Mouse (Mus musculus) limb, embryonic 15.5 days (tissue): Measurements from ENCODE around the gene Arhgap27. TPM values are rescaled to one million over a fixed set of nuclear protein-coding genes. Genes with fewer than 3 reads are reported as not detected.

Experiments used
- ATAC-seq: fragments of 200-750 bp; cut with Nextera tagmentation; 2 replicates; pipeline ENCODE4 v1.8.0; 2017; ENCODE audit warnings: low read depth, moderate TSS enrichment; ENCODE audit not compliant: insufficient number of reproducible peaks, low FRiP score, low TSS enrichment
- H3K27ac ChIP-seq: fragments of 300-500 bp; sonication (generic); 2 replicates; pipeline ENCODE4 v1.5.1; 2015; ENCODE audit warnings: moderate library complexity, mild to moderate bottlenecking, inconsistent platforms
- H3K27me3 ChIP-seq: fragments of 300-500 bp; sonication (generic); 2 replicates; pipeline ENCODE4 v1.6.1; 2015; ENCODE audit warnings: inconsistent platforms
- H3K36me3 ChIP-seq: fragments of 300-500 bp; sonication (generic); 2 replicates; pipeline ENCODE4 v1.6.1; 2015; ENCODE audit warnings: inconsistent platforms
- H3K4me1 ChIP-seq: fragments of 300-500 bp; sonication (generic); 2 replicates; pipeline ENCODE4 v1.6.1; 2015; ENCODE audit warnings: inconsistent platforms
- H3K4me2 ChIP-seq: fragments of 300-500 bp; sonication (generic); 2 replicates; pipeline ENCODE4 v1.6.1; 2015; ENCODE audit warnings: mild to moderate bottlenecking, inconsistent platforms
- H3K4me3 ChIP-seq: fragments of 300-500 bp; sonication (generic); 2 replicates; pipeline ENCODE4 v1.5.1; 2015; ENCODE audit warnings: mild to moderate bottlenecking, inconsistent platforms
- H3K9ac ChIP-seq: fragments of 300-500 bp; sonication (generic); 2 replicates; pipeline ENCODE4 v1.6.1; 2015; ENCODE audit warnings: inconsistent platforms
- H3K9me3 ChIP-seq: fragments of 300-500 bp; sonication (generic); 2 replicates; pipeline ENCODE4 v1.6.1; 2016; ENCODE audit warnings: inconsistent platforms
- WGBS: fragments of 180-500 bp; shearing (Covaris S2); methylation state at CpG from one replicate; pipeline ENCODE4 v1.1.7; 2015; 5-methylcytosine and 5-hydroxymethylcytosine counted together
- polyA plus RNA-seq: library from polyadenylated mRNA; unstranded; fragments of >200 nt; fragmentation: Nextera tagmentation; extraction: Ambion mirVana; gene quantifications from 2 replicates; pipeline ENCODE4 v1.2.1, GENCODE M21; 2015

Gene Arhgap27
- polyA plus RNA-seq, 1 experiment from 2014 or later = 14.0 TPM

DNA sequence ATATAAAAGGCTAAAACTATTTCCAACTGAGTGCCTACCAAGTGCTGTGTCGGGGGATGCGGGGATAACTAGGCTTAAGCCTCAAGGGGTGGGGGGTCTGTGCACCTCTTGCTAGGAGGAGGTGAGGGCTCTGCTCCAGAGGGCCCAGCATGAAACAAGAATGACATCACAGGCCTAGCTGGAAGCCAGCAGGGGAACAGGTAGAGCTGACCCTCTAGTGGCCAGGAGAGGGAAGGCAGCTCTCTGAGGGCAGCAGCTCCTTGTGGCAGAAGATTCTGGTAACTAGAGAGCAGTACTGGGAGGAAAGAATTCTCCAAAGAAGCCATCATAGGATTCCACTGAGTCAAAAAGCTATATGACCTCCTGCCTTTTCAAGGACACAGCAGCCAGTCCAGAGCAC, 38.7 kb upstream of the Arhgap27 start:
- H3K27me3 ChIP-seq = no peaks in the 10 kb centered on the region
- no peak overlapping the region for H3K4me3 ChIP-seq
- peaks cover 19% of the 10 kb centered on the region for H3K36me3 ChIP-seq
- 59% methylated on average over 2 of the region's 2 CpGs for WGBS
- H3K27ac ChIP-seq = no peak overlapping the region
- no peak overlapping the region for H3K4me2 ChIP-seq
- H3K9ac ChIP-seq = no peak overlapping the region
- peaks cover 3% of the 10 kb centered on the region; the same call in 1 of the 2 replicates for H3K4me1 ChIP-seq
- no peaks in the 10 kb centered on the region for H3K9me3 ChIP-seq
- ATAC-seq = no peak

DNA sequence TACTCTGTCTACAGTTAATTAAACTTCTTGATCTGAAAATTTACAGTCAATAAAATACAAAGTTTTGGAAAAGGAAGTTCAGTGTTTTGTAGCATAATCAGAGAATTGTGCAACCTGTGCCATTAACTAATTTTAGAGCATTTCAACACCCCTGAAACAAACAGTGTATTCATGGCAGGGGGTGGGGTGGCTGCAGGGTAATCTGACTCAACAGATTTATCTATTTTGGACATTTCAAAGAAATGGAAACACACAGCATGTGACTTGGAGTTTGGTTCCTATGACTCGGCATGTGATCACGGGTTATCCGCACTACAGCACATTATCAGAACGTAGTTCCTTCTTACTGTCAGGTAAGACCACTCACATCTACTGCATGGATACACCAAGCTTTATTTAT, 36.5 kb upstream of the Arhgap27 start:
- H3K4me1 ChIP-seq = no peaks in the 10 kb centered on the region
- H3K36me3 ChIP-seq = peaks cover 33% of the 10 kb centered on the region
- H3K9me3 ChIP-seq = no peaks in the 10 kb centered on the region
- no peaks in the 10 kb centered on the region for H3K27me3 ChIP-seq
- H3K4me2 ChIP-seq = no peak overlapping the region
- ATAC-seq = no peak
- no peak overlapping the region for H3K4me3 ChIP-seq
- no peak overlapping the region for H3K27ac ChIP-seq
- no peak overlapping the region for H3K9ac ChIP-seq
- 86% methylated on average over 4 of the region's 4 CpGs for WGBS

DNA sequence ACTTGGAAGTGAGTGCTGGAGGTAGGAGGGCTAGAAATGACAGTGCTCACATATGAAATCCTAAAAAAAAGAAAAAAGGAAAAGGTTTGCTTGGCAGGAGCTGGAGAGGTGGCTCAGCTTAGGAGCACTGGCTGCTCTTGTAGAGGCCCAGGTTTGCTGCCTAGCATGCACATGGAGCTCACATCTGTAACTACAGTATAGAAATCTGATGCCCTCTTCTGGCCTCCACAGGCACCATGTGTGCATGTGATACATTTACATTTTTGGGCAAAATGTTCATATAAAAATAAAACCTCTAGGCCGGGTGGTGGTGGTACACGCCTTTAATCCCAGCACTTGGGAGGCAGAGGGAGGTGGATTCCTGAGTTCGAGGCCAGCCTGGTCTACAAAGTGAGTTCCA, 35.6 kb upstream of the Arhgap27 start:
- no peaks in the 10 kb centered on the region for H3K4me1 ChIP-seq
- no peaks in the 10 kb centered on the region for H3K9me3 ChIP-seq
- peaks cover 42% of the 10 kb centered on the region for H3K36me3 ChIP-seq
- no peak overlapping the region for H3K4me3 ChIP-seq
- 81% methylated on average over 3 of the region's 3 CpGs for WGBS
- H3K4me2 ChIP-seq = no peak overlapping the region
- no peak overlapping the region for H3K27ac ChIP-seq
- H3K9ac ChIP-seq = no peak overlapping the region
- no peak for ATAC-seq
- no peaks in the 10 kb centered on the region for H3K27me3 ChIP-seq

DNA sequence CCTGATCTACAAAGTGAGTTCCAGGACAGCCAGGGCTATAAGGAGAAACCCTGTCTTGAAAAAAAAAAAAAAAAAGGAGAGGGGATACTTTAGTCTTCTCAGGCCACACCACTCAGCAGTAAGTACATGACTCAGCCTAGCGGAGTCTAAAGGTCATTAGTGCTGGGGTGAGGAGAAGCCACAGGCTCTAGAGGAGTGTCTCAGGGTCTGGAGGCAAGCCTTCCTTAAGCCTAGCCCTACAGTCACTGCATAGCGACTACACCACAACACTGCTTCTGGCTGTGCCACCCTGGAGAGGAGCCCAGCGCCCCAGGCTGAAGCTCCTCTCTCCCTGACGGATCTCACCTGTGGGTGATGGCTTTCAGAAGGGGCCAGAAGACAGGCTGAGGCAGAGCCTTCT, 33.2 kb upstream of the Arhgap27 start:
- no peaks in the 10 kb centered on the region for H3K27me3 ChIP-seq
- no peak overlapping the region for H3K4me3 ChIP-seq
- H3K27ac ChIP-seq = no peak overlapping the region
- no peak for ATAC-seq
- H3K4me1 ChIP-seq = no peaks in the 10 kb centered on the region
- H3K9me3 ChIP-seq = no peaks in the 10 kb centered on the region
- WGBS = 94% methylated on average over 4 of the region's 4 CpGs
- no peak overlapping the region for H3K4me2 ChIP-seq
- H3K9ac ChIP-seq = no peak overlapping the region
- peaks cover 45% of the 10 kb centered on the region for H3K36me3 ChIP-seq

DNA sequence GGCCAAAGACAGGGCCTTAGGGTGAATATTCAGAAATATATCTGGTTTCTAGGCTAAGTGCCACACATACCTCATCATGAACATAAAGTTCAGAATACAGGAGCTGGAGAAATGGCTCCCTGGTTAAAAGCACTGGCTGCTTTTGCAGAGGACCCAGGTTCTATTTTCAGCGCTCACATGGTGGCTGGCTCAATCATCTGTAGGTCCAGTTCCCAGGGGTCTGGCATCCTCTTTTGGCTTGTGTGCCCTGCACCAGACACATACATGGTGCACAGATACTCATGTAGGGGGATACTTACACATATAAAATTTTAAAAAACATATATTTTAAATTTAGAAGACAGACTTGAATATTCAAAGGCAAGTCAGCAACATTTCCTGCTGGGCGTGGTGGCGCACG, 32.7 kb upstream of the Arhgap27 start:
- no peak for ATAC-seq
- Histone ChIP-seq H3K27ac (no peak overlapping the region), H3K9ac (no peak overlapping the region), H3K27me3 (no peaks in the 10 kb centered on the region), H3K4me2 (no peak overlapping the region), H3K9me3 (no peaks in the 10 kb centered on the region), H3K4me3 (no peak overlapping the region), H3K36me3 (peaks cover 48% of the 10 kb centered on the region), H3K4me1 (no peaks in the 10 kb centered on the region)
- WGBS = 92% methylated on average over 4 of the region's 4 CpGs

DNA sequence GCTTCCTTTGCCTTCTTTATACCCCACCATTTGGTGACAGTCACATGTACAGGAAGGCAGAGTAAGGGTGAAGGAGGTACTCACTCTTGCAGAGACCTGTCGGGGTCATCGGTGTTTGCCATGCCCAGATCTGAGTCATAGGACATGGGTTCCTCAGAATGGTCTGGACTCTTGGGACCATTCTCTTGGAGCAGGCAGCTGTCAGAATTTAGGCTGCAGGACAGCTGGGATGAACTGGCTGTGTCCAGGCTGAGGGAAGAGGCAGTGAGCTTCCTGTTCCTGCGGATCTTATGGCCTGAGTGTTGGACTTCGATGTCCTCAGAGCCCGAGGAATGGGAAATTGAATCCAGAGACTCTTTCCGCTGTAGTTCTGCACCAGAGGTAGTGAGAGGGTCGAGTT, 31.1 kb upstream of the Arhgap27 start:
- Histone ChIP-seq H3K4me2 (no peak overlapping the region), H3K36me3 (peaks cover 53% of the 10 kb centered on the region), H3K4me3 (no peak overlapping the region), H3K27me3 (no peaks in the 10 kb centered on the region), H3K4me1 (no peaks in the 10 kb centered on the region), H3K9me3 (no peaks in the 10 kb centered on the region), H3K27ac (no peak overlapping the region), H3K9ac (no peak overlapping the region)
- ATAC-seq = no peak
- 78% methylated on average over 7 of the region's 7 CpGs for WGBS

DNA sequence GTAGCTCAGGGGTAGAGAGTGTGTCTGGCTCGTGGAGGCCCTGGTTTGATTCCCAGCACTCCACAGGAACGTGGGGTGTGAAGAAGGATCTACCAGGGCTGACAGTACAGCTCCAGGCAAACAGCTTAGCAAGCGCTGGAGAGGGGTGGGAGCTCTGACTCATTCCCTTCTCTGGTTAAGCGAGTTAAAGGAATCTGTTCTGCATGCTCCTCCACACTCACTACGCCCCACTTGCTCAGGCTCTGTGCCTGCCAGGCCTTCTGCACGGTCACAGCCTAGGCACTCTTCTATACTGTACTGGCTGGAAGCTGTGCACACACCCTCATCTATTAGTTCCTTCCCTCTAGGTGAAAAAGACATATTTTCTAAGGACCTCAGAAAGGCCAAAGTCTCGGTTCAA, 30.5 kb upstream of the Arhgap27 start:
- Histone ChIP-seq H3K4me1 (no peaks in the 10 kb centered on the region), H3K27ac (no peak overlapping the region), H3K4me2 (no peak overlapping the region), H3K4me3 (no peak overlapping the region), H3K36me3 (peaks cover 59% of the 10 kb centered on the region), H3K9ac (no peak overlapping the region), H3K9me3 (no peaks in the 10 kb centered on the region), H3K27me3 (no peaks in the 10 kb centered on the region)
- WGBS = 90% methylated on average over 7 of the region's 7 CpGs
- ATAC-seq = no peak

DNA sequence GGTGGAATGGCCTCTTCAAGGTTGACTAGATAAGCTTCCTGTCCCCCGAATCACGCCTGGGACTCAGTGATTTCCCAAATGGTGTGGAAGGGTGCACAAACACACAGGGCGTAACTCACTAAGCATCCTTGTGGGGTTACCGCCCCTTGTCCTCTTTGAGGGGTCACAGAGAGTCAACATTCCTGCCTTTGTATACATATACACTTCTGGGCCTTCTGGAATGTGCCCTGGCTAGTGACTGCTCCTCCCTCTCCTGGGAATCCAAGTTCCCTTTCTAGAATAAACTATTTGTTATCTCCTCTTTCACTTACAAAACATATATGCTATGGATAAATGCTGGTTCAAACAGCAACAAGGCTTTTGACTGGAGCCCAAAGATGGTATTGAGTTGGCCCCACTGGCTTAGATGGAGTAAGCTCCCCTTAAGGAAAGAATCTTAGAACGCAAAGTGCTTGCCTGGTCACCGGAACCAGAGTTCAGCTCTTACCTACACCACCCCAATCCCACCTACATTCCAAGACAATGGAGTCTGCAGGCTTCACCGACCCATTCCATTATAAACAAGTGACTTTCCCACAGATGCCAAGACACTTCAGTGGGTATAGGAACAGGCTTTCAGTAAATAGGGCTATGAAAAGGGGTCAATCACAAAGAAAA, 24.5 kb upstream of the Arhgap27 start:
- Histone ChIP-seq H3K4me2 (no peak overlapping the region), H3K9ac (no peak overlapping the region)
- 79% methylated on average over 7 of the region's 7 CpGs for WGBS

DNA sequence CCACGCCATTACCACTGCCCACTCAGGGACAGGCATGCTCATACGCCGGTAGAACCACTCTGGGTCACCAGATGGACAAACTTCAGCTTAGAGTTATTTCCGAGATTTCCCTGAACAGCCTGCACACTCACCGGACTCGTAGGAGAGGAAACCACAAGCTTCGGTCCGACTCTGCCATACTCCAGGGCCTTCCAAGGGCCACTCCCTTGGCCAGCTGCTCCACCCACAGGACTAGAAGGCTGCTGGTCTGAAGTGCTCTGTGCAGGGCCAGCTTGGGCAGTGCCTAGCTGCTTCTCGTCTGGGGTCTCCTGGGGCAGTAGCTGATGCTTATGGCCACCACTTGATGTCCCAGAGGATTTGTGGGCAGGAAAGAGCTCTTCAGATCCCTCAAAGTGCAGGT, 23.3 kb upstream of the Arhgap27 start:
- Histone ChIP-seq H3K9ac (no peak overlapping the region), H3K36me3 (peaks cover 29% of the 10 kb centered on the region), H3K27ac (no peak overlapping the region), H3K4me2 (no peak overlapping the region), H3K4me3 (no peak overlapping the region), H3K27me3 (no peaks in the 10 kb centered on the region), H3K9me3 (no peaks in the 10 kb centered on the region), H3K4me1 (no peaks in the 10 kb centered on the region; the same call in 1 of the 2 replicates)
- ATAC-seq = no peak
- WGBS = 91% methylated on average over 9 of the region's 9 CpGs

More for the DNA sequence above, 24.5 kb upstream of the Arhgap27 start:
- Histone ChIP-seq H3K36me3 (peaks cover 36% of the 10 kb centered on the region), H3K9me3 (no peaks in the 10 kb centered on the region), H3K27ac (no peak overlapping the region), H3K4me1 (no peaks in the 10 kb centered on the region), H3K27me3 (no peaks in the 10 kb centered on the region), H3K4me3 (no peak overlapping the region)
- no peak for ATAC-seq

DNA sequence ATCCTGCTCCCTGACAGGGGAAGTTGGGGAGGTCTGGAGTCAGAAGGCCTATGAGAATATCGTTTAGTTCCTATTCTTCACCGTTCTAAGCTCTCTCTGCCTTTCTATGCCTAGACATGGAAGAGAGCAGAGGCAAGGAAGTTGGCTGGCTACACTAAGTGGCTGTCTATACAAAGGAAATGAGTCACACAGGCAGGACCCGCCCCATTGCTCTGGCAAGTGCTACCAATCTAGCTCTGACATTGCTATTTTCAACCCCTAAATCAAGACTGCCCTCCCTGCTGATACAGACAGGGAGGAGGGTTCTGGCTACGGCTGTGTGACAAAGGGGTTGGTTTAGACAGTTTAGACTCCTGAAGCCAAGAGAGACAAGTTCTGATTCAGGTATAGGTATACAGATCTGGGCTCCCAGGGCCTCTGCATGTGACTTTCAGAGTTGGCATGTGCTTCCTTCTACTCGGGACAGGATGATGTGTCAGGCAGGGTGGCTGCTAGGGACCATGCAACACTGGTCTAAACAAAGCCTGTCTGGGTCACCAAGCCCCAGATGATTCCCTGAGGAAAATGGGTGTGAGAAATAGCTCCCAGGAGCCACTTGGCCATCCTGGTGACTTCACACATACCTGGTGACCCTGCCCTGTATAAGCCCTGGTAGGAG, 18.6 kb upstream of the Arhgap27 start:
- peak overlapping the region; percentile 60 for H3K27ac ChIP-seq
- H3K4me1 ChIP-seq = no peaks in the 10 kb centered on the region; the same call in 1 of the 2 replicates
- ATAC-seq = peak; percentile 35; the same call in 1 of the 2 replicates
- H3K36me3 ChIP-seq = peaks cover 29% of the 10 kb centered on the region; the same call in 1 of the 2 replicates
- no peak overlapping the region for H3K4me3 ChIP-seq
- H3K9ac ChIP-seq = no peak overlapping the region
- no peak overlapping the region for H3K4me2 ChIP-seq
- H3K27me3 ChIP-seq = no peaks in the 10 kb centered on the region
- H3K9me3 ChIP-seq = no peaks in the 10 kb centered on the region
- WGBS = 70% methylated on average over 5 of the region's 5 CpGs

DNA sequence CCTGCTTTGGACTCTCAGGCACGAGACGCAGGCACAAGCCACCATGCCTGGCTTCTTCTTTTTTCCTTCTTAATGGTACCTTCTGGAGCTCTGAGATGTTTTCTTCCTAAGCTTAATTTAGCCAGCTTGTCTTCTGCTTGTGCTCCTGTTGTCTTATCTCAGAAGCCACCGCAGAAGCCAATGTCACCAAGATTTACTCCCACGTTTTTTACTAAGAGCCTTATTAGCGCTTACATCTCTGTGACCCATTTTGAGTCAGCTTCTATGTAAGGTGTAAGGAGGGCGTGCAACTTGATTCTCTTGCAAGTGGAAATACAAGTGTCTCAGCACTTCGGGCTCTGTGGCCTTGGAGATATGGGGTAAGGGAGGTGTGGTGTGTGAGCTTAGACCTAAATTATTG, 18.0 kb upstream of the Arhgap27 start:
- no peaks in the 10 kb centered on the region for H3K9me3 ChIP-seq
- H3K4me2 ChIP-seq = no peak overlapping the region
- H3K27ac ChIP-seq = peak overlapping the region; percentile 60
- no peak overlapping the region for H3K9ac ChIP-seq
- H3K27me3 ChIP-seq = no peaks in the 10 kb centered on the region
- peaks cover 30% of the 10 kb centered on the region for H3K36me3 ChIP-seq
- H3K4me3 ChIP-seq = no peak overlapping the region
- no peak for ATAC-seq
- WGBS = 86% methylated on average over 7 of the region's 7 CpGs
- no peaks in the 10 kb centered on the region; the same call in 1 of the 2 replicates for H3K4me1 ChIP-seq

DNA sequence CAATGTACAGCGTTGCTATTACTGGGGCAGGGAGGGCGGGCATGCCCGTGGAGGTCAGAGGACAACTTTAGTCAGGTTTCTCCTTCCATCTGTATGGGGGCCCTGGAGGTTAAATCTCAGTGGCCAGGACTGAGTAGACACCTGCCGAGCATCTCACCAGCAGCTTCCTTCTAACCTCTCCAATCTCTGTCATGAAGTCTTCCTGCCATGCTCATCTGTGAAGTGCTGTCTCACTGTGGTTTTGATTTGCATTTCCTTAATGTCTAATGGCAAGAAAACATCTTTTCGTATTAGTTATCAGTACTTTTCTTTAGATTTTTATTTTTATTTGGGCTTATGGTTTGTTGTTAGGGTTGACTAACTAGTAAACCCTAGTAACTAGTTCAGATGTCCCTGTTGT, 17.0 kb upstream of the Arhgap27 start:
- 91% methylated on average over 5 of the region's 5 CpGs for WGBS
- Histone ChIP-seq H3K36me3 (peaks cover 37% of the 10 kb centered on the region), H3K4me2 (no peak overlapping the region), H3K9me3 (no peaks in the 10 kb centered on the region), H3K4me3 (no peak overlapping the region), H3K4me1 (no peaks in the 10 kb centered on the region; the same call in 1 of the 2 replicates), H3K9ac (no peak overlapping the region), H3K27me3 (no peaks in the 10 kb centered on the region), H3K27ac (no peak overlapping the region)
- no peak for ATAC-seq
